8 mouse cellular contexts compared by ENCODE assay signal in the genomic region with DNA sequence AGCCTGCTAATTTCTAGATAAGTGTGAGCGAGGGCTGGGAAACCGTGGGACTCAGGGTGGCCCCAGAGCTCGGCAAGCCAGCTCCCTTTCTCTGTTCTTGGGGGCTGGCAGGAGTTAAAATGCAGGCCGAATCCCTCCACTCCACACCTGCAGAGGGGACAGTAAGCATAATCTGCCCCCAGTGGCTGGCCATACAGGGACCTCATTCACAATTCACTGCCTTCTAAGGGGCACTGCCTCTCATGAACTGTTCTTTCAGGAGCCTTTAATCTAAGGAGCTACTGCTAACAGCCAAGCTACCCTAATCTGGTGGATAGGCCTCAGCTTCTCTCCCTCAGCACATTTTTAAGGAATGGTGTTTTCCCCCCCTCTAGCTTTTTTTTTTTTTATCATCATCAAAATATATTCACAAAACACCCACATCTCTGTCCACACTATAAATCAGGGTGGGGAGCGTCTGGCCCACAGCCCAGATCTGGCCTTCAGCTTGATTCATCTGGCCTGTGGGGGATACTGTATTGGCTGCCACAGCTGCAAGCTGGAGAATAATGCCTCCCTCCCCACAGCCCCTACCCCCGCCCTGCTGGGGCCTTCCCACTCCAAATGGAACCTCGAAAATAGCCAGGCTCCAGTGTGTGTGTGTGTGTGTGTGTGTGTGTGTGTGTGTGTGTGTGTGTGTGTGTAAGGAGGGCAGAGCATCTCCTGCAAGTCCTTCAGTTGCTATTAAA. TPM values are rescaled to one million over a fixed set of nuclear protein-coding genes. Genes with fewer than 3 reads are reported as not detected.
A peak's percentile ranks its signal among the peaks of the same experiment; 100 is the strongest.
DNase-seq lines count a peak whose midpoint lies in the region; ATAC-seq and TF ChIP-seq lines count a peak whose summit lies in the region.

No protein-coding gene starts in this region.

- intact Hi-C loops in gastrocnemius, postnatal 36 days (cut with DNase I), result no loop called here

- H3K4me2 ChIP-seq in hindbrain, postnatal 0 days (ENCODE audit: low read depth, low read length), result no peak overlapping the region
- no peak overlapping the region for H3K4me2 ChIP-seq in limb, embryonic 14.5 days (replicated peaks; ENCODE audit: low read depth, low read length, severe bottlenecking)

- peak; percentile 41 for DNase-seq in embryo, embryonic 11 days
- DNase-seq in embryo, embryonic 10 days (ENCODE audit: low spot score), result no peak
- DNase-seq in adrenal gland, postnatal 25 days, result peak; percentile 71
- peak; percentile 48 to 67 for DNase-seq in gastrocnemius, postnatal 36 days
- DNase-seq in hindbrain, postnatal 0 days (ENCODE audit: low spot score), result peak; percentile 54
- DNase-seq in limb, embryonic 14.5 days (ENCODE audit: low spot score), result peak; percentile 82
- DNase-seq in right cerebral cortex, postnatal 4 days, result peak; percentile 29

- no peaks in the 10 kb centered on the region for H3K4me1 ChIP-seq in hindbrain, postnatal 0 days (ENCODE audit: insufficient read depth, low read length)
- H3K4me1 ChIP-seq in limb, embryonic 14.5 days (ENCODE audit: control insufficient read depth, insufficient read depth, low read length), result peaks cover 15% of the 10 kb centered on the region

- no peak for TF ChIP-seq CTCF in hindbrain, postnatal 0 days (IDR thresholded peaks at IDR 0.05; ENCODE audit: low read depth)

- peak; percentile 81 for ATAC-seq in hindbrain, postnatal 0 days
- peak; percentile 90 for ATAC-seq in limb, embryonic 14.5 days (ENCODE audit: low FRiP score, low read depth)
- ATAC-seq in cerebellum, adult (ENCODE audit: insufficient number of reproducible peaks, low FRiP score, low TSS enrichment), result no peak

- H3K9me3 ChIP-seq in hindbrain, postnatal 0 days (ENCODE audit: low read length), result no peaks in the 10 kb centered on the region
- H3K9me3 ChIP-seq in limb, embryonic 14.5 days (ENCODE audit: control insufficient read depth, low read length), result no peaks in the 10 kb centered on the region

- H3K27ac ChIP-seq in hindbrain, postnatal 0 days, result peak overlapping the region; percentile 66
- peak overlapping the region; percentile 79 for H3K27ac ChIP-seq in limb, embryonic 14.5 days (replicated peaks; ENCODE audit: low read depth, low read length)

- WGBS in hindbrain, postnatal 0 days, result 33% methylated on average over 7 of the region's 7 CpGs
- 43% methylated on average over 7 of the region's 7 CpGs for WGBS in limb, embryonic 14.5 days

- H3K27me3 ChIP-seq in hindbrain, postnatal 0 days (ENCODE audit: insufficient read depth, low read length), result no peaks in the 10 kb centered on the region
- H3K27me3 ChIP-seq in limb, embryonic 14.5 days (ENCODE audit: control insufficient read depth, insufficient read depth, low read length), result no peaks in the 10 kb centered on the region

- H3K4me3 ChIP-seq in hindbrain, postnatal 0 days (ENCODE audit: low read length), result no peak overlapping the region
- H3K4me3 ChIP-seq in limb, embryonic 14.5 days (replicated peaks; ENCODE audit: low read length), result no peak overlapping the region

- no peak for TF ChIP-seq POLR2A in limb, embryonic 14.5 days (IDR thresholded peaks at IDR 0.05; ENCODE audit: borderline replicate concordance, extremely low read depth, insufficient read depth, insufficient read length)

- no peak overlapping the region for H3K9ac ChIP-seq in hindbrain, postnatal 0 days (replicated peaks; ENCODE audit: low read length)
- no peak overlapping the region for H3K9ac ChIP-seq in limb, embryonic 14.5 days (ENCODE audit: low read depth, low read length, severe bottlenecking)

- H3K36me3 ChIP-seq in hindbrain, postnatal 0 days (ENCODE audit: insufficient read depth, low read length), result no peaks in the 10 kb centered on the region
- H3K36me3 ChIP-seq in limb, embryonic 14.5 days (ENCODE audit: control insufficient read depth, insufficient read depth, low read length), result no peaks in the 10 kb centered on the region

RNA-seq across cellular contexts. Expression of gene Plac1, which starts 28.0 kb away (rescaled TPM):
- not detected in 2 replicates for total RNA-seq in adrenal gland, postnatal 25 days (2021)
- total RNA-seq in gastrocnemius, postnatal 36 days (2021), result not detected
- not detected in 2 replicates for total RNA-seq in hindbrain, postnatal 0 days (2014; rRNA removed)
- polyA plus RNA-seq in hindbrain, postnatal 0 days (2015; fragmentation: Nextera tagmentation; extraction: Ambion mirVana), result 0.45 TPM in 1 of 2 replicates, not detected in the other
- 12.6 and 18.4 TPM in 2 replicates for polyA plus RNA-seq in limb, embryonic 14.5 days (2012; rRNA removed)
- 12.5 and 14.0 TPM in 2 replicates for polyA plus RNA-seq in limb, embryonic 14.5 days (2014; fragmentation: Nextera tagmentation; extraction: Ambion mirVana)

RNA-seq across cellular contexts. Expression of gene Fam122b, which starts 57.7 kb away (rescaled TPM):
- total RNA-seq in adrenal gland, postnatal 25 days (2021), result 8.9 and 11.6 TPM in 2 replicates
- 1 to 10 TPM; 1.2 to 1.7 TPM for total RNA-seq in gastrocnemius, postnatal 36 days (2021)
- 1.8 and 3.1 TPM in 2 replicates for total RNA-seq in hindbrain, postnatal 0 days (2014; rRNA removed)
- 2.6 and 3.0 TPM in 2 replicates for polyA plus RNA-seq in hindbrain, postnatal 0 days (2015; fragmentation: Nextera tagmentation; extraction: Ambion mirVana)
- 19.3 and 19.9 TPM in 2 replicates for polyA plus RNA-seq in limb, embryonic 14.5 days (2012; rRNA removed)
- 15.3 and 15.9 TPM in 2 replicates for polyA plus RNA-seq in limb, embryonic 14.5 days (2014; fragmentation: Nextera tagmentation; extraction: Ambion mirVana)
